Mouse (Mus musculus) A20 (cell line): ENCODE data around the gene 1700067K01Rik.
A peak's percentile ranks its signal among the peaks of the same experiment; 100 is the strongest.

Source experiments
- DNase-seq: peaks from one replicate; pipeline ENCODE4 v3.0.0-alpha.2; 2011; ENCODE audit warnings: low read depth, low spot score

1700067K01Rik gene

DNA sequence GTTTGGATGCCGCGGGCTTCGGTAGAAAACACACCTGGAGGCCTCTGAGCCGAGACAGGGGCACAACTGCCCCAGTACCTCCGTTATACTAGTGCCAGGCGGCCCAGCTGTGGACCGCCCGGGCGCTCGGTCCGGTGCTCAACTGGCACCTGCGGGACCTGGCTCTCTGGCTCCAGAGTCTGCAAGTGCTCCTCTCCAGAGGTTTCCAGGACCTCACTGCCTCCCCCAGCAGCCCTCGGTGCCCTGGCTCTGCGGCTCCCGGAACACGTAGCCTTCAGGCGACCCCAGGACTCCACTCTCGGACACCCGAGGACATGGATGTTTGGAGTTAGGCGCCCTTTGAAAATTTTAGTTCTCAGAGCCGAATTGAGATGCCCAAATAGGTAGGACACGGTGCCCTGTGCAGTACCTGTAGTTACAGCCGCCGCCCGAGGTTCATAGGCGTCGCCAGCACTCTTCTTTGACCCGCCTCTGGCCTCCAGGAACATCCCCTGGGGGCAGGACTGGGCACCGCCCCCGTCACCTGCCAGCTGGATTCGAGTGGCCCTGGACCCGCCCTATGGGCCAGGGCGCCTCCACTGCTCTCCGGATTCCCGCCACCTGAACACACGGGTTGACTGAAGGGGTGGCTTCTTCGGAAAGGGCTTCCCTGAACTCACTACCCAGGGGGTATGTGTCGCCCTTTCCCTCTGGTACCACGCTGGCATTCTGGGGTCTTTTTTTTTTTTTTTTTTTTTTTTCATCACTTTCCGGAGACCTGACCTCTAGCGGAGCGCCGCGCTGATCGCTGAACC, 10.6 kb downstream of the 1700067K01Rik start, which contains the start of gene 2210011C24Rik:
Gene 2210011C24Rik (minus strand): TSS at position 467 of the 794 bp plus-strand sequence.
- no peak for DNase-seq

DNA sequence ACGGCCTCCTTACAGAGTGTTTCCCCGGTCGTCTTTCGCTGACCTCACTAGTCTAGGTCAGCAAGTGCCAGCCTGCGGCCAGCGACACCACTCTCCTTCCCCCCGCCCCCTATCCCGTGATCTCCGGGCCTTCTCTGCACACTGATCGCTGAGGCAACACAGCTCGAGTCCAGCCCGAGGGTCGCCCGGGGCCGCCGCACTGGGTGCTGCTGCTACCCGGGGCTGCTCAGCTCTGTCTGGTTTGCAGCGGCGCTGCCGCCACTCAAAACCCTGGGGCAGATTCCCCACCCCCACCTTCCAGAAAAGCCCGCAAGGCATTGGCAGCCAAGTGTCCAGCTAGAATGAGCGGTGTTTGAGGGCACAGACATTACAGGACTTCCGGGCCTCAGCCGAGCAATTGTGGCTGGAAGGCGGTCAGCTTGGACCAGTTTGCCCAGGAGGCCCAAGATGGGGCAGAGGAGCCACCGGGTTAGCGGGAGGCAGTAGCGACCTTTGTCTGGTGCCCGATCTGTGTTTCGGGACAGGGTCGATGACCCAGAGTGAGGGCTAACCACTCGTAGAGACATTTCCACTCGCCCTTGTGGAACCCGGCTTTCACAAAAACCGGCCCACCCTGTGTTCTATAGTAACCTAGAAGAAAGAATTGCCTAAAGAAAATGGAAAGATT, 11.3 kb downstream of the 1700067K01Rik start:
- DNase-seq: no peak

DNA sequence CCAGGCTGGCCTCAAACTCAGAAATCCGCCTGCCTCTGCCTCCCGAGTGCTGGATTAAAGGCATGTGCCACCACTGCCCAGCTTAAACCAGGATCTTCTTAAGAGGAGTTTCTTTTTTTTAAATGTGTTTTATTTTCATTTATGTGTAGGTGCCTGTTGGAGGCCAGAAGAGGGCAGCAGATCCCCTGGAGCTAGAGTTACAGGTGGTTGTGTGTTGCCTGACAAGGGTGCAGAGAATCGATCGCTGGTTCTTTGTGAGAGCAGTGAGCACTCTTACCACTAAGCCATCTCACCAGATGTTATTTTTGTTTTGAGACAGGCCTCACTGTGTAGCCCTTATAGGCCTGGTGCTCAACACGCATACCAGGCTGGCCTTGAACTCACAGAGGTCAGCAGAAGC, 14.5 kb downstream of the 1700067K01Rik start:
- no peak for DNase-seq

- no peak for DNase-seq
These were observed 18.4 kb downstream of the 1700067K01Rik start for GRCm38 (mm10) chr8:84019738-84020137.

DNA sequence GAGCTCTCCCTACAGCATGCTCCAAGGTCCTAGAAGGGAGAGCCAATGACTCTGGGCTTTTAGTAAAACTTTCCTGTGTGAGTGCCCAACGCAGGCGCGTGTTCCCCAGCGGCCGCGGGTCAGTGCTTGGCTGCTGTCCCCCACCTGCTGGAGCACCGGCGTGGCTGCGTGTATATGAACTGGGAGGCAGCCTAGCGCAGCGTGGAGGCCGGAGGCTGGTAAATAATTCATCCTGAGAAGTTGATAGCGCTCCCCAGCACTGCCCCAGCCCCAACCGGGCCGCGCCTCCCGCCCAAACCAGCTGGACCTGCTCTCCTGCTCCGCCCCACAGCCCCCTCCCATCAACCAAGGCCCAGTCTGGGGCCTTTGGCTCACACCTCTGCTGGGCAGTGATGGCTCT, 19.8 kb downstream of the 1700067K01Rik start, which contains the start of gene Palm3:
Gene Palm3 (plus strand): TSS at position 376 of the 400 bp plus-strand sequence.
- no peak for DNase-seq

DNA sequence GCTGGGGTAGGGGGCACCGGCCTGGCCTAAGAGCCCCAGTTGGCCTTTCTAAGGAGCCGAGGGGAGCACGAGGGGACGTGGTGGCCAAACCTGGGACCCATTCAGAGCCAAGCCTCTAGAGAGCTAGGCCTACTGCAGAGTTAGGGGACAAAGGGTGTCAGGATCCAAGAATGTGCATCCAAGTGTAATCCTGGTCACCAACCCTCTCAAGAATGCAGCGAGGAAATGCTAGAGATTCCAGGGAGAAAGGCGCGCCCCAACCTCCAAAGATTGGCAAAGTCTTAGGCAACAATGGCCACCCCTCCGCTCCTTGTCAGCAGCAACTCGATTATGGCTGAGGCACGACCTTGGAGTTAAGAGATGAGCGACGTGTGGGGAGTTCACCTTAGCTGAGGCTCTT, 20.3 kb downstream of the 1700067K01Rik start:
- DNase-seq: no peak

- no peak for DNase-seq
These were observed 21.8 kb downstream of the 1700067K01Rik start for GRCm38 (mm10) chr8:84023085-84023484.

- no peak for DNase-seq
These were observed 22.3 kb downstream of the 1700067K01Rik start for GRCm38 (mm10) chr8:84023631-84024030.

- DNase-seq: peak; percentile 59
These were observed 22.9 kb downstream of the 1700067K01Rik start for GRCm38 (mm10) chr8:84024171-84024570.

GRCm38 (mm10) chr8:84025863-84026262, 24.6 kb downstream of the 1700067K01Rik start:
- DNase-seq: no peak

DNA sequence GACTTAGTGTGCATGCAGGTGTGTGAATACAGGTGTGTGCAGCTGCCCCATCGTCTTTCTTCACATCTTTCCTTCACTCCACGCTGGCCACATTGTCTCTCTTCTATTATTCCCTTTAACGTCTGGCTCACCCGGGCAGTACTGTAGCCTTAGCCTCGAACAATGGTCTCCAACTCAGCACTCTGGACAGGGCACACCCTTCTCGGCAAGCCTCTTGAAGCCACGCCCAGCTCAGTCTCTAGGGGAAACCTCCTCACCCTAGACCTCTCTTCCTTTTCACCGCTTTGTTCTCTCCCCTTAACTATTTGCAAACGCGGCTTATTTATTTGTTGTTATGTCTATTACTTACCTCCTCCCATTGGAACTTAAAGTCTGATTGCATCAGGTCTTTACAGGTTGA, 26.1 kb downstream of the 1700067K01Rik start:
- peak; percentile 44 for DNase-seq

- DNase-seq: peak; percentile 23
These were observed 28.0 kb downstream of the 1700067K01Rik start for GRCm38 (mm10) chr8:84029272-84029671.

DNA sequence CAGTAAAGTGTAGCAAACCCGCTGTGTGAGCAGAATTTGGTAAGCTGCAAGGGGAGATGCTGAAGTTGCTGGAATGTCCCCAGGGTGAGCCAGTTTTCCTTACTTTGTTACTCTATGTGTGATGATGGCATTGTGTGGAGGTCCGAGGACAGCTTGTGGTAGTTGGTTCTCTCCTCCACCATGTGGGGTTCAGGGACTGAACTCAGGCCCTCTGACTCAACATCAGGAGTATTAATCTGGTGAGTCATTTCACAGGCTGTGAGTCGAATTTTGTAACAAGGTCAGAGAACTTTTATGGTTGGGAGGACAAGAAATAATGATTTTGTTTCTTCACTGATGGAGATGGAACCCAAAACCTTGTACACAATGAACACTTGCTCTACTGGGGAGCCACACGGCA, 31.5 kb downstream of the 1700067K01Rik start:
- DNase-seq: no peak

- DNase-seq: no peak
These were observed 36.7 kb downstream of the 1700067K01Rik start for GRCm38 (mm10) chr8:84038015-84038414.

DNA sequence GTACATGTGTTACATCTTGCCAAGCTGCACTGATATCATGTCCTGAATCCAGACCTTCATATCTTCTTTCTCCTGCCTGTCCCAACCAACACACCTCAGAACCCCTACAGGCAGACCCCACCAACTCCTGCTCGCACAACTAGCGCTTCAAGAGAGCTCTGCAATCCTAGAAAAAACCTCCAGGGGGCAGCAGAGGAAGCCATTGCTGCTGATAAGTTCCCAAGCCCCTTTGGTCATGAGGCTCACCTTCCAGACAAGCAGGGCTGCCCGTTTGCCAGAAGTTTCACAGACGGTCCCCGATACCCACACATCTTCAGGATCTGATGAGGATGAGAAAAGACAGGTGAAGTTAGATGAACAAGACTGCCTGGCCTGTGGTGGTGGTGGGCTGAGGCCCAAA, 37.7 kb downstream of the 1700067K01Rik start:
- DNase-seq: peak; percentile 77

DNA sequence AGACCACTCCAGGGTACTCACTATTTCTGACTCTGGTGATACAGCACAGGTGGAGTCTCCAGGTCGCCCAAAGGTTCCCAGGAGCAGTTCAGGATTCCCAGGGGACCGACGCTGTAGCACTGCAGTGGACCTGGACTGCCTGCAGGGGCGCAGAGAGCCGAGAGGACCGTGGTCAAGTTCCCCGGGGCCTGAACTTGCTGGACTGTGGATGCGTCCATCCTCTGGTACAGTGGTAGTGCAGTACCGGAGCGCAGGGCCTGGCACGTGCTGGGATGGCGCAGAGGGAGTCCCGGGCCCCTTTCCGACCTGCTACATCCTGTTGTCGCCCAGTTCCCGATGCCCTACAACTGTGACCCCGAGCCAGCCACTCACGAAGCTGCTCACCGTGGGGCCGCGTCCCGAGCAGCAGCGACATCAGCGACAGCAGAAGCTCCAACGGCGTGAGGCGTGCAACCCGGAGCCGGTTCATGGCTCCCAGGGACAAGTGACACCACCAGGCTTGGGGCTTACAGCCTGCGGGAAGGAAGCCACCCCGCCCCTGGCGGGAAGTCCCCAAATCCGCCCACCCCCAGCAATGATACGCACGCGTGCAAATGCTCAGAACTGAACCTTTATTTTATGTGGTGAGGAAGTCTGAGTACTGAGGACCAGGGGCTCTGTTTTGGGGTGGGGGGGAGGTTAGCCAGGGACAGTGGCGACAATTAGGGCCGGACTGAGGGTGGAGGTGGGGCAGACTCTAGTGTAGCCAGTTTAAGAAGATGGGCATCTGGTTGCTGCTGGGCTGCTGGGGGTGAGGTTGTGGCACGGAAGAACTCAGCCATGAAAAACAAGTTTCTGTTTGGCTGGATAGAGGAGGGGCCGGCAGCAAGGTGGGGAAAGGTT, 41.0 kb downstream of the 1700067K01Rik start, which contains the start of gene Il27ra:
Gene Il27ra (minus strand): TSS at position 524 of the 882 bp plus-strand sequence.
- DNase-seq: no peak

- no peak for DNase-seq
These were observed 41.6 kb downstream of the 1700067K01Rik start for GRCm38 (mm10) chr8:84042948-84043342.

- no peak for DNase-seq
These were observed 42.8 kb downstream of the 1700067K01Rik start for GRCm38 (mm10) chr8:84044103-84044502.

DNA sequence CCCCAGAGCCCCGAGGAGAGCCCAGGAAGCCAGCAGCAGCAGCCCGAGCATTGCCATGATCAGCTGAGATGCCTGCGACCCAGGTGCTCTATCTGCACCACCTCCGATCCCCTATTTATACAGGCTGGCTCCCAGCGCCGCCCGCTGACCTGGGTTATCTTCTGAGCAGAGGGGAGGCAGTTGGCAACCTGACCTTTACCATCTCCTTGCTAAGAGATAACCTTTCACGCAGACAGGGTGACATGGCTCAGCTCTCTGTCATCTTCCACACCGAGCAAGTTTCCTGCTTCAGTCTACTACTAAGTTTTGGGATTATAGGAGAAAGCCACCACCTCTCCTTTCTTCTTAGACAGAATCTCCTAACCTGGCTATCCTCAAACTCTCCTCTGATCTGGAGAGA, 43.6 kb downstream of the 1700067K01Rik start, which contains the start of gene Rln3:
Gene Rln3 (minus strand): TSS at position 101 of the 400 bp plus-strand sequence.
- DNase-seq: no peak

DNA sequence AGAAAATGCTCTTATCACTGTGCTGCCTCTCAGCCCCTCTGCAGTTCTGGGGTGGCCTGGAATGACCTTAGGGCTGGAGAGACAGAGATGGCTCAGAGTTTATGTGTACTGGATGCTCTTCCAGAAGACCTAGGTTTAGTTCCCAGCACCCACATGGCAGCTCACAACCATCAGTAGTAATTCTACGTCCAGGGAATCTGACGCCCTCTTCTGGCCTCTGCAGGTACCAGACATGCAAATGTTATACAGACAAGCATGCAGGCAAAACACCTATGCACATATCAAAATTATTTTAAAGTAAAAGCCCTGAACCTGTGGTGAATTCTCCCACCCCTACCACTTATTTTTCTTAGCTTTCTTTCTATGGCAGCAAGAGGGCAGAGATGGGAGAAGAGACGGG, 45.2 kb downstream of the 1700067K01Rik start:
- no peak for DNase-seq

GRCm38 (mm10) chr8:84048171-84048570, 46.9 kb downstream of the 1700067K01Rik start:
- DNase-seq: no peak

DNA sequence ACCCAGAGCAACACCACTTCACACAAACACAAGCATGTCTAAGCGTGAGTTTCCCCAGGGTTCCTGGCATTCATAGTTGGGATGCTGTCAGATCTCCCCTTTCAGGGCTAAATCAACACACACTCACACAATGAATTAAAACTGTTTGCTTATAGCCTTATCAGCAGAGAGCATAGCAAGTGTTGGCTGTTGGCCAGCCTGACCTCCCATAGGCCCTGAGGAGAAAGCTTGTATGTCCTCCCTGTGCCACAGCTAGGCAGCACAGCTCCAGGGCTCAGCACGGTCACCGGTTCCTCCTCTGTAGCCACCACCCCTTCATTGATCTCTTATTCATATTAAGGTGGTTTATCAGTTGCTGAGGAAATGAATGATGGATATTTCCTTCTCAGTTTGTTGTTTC, 51.4 kb downstream of the 1700067K01Rik start:
- DNase-seq: no peak
